Mouse (Mus musculus): Measurements from ENCODE around the gene Gm7030. TPM values are rescaled to one million over a fixed set of nuclear protein-coding genes. Genes with fewer than 3 reads are reported as not detected.
"Not testable (repeated sequence)": the region's sequence is repeated elsewhere in the genome, so short reads cannot be mapped to it uniquely, and the experiment has no call there.

Gene Gm7030
- polyA plus RNA-seq, 1 experiment from 2014 or later, result not detected

DNA sequence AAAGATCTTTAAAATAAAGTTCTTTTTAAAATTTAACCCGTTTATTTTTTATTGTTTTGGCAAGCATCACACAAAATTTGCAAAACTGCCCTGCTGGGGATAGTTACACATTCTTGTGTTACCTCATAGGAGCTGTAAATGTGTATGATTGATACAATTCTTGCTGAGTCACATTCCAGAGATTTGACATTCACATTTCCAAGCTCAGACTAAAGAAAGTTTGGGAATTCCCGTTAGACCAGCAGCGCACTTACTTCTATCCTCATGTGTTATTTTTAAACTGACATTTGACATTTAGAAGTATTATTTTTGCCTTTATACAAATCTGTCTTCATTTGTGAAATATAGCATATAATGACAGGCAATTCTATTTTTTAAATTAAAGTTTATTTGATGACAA is 5.1 kb downstream of the Gm7030 start:
- not testable (repeated sequence) for H3K4me1 ChIP-seq; H3K9me3 ChIP-seq; H3K27ac ChIP-seq (replicated peaks); H3K36me3 ChIP-seq; H3K4me3 ChIP-seq; H3K9ac ChIP-seq (replicated peaks); ATAC-seq (ENCODE audit: low FRiP score, low read depth); H3K4me2 ChIP-seq (replicated peaks)
- peaks cover 38% of the 10 kb centered on the region for H3K27me3 ChIP-seq
- WGBS, result 78% methylated on average over 3 of the region's 3 CpGs

DNA sequence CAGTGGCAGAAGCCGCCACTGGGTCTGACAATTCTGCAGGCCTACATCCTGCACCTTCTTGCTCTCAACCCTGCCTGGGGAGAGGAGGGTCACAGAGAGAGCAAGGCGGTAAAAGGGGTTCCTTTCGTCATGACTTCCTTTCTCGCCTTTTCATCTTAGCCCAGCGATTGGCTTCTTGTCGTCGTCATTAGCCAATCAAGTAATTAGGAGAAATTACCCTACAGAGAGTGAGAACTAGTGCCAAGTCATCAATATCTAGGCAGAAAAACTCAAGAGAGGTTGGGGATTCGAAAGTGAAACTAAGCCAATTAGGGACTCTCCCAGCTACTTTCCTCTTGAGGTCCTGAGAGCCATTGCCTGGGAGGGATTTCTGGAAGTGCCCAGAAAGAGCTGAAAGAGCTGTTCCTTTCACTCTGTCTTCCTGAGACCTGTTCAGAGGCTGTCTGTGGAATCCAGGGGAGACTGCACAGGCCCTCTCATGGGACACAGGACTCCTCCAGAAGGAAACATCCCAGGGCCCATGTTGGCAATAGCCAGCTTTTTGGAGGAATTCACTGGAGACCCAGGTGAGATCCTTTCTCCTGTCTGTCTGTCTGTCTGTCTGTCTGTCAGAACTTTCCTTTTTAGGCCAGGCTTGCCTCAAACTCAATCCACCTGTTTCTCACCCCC is 7.7 kb downstream of the Gm7030 start, which contains the start of gene Gm19684:
Gm19684 (plus strand) TSS at position 327 of the 669 bp plus-strand sequence.
- 10% methylated on average over 8 of the region's 8 CpGs for WGBS

DNA sequence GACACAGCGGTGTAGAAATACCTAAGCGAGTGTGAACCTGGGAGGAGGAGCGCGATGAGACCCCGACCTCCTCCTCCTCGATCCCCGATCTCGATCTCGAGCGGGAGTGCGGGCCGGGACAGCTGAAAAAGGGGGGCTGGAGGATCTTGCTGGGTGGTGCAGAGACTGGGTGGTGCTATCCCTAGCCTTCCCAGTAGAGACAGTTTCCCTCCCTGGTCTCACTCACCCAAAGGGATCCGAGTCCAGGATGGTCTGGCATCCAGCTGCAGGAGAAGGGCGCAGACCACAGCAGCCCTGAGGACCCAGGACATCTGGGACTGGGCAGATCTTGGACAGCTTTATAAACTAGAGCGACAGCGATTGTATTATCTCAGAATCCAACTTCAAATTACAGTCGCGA is 8.4 kb downstream of the Gm7030 start:
- H3K4me3 ChIP-seq; H3K4me2 ChIP-seq (replicated peaks); H3K36me3 ChIP-seq; H3K4me1 ChIP-seq; H3K9me3 ChIP-seq; ATAC-seq (ENCODE audit: low FRiP score, low read depth); H3K9ac ChIP-seq (replicated peaks); H3K27ac ChIP-seq (replicated peaks): not testable (repeated sequence)
- H3K27me3 ChIP-seq, result peaks cover 42% of the 10 kb centered on the region
- WGBS, result 23% methylated on average over 18 of the region's 18 CpGs

More for the DNA sequence above, 7.7 kb downstream of the Gm7030 start, which contains the start of gene Gm19684:
- not testable (repeated sequence) for H3K4me3 ChIP-seq; H3K27ac ChIP-seq (replicated peaks); H3K9ac ChIP-seq (replicated peaks); H3K4me1 ChIP-seq; H3K9me3 ChIP-seq; ATAC-seq (ENCODE audit: low FRiP score, low read depth); H3K4me2 ChIP-seq (replicated peaks); H3K36me3 ChIP-seq
- peaks cover 42% of the 10 kb centered on the region for H3K27me3 ChIP-seq

DNA sequence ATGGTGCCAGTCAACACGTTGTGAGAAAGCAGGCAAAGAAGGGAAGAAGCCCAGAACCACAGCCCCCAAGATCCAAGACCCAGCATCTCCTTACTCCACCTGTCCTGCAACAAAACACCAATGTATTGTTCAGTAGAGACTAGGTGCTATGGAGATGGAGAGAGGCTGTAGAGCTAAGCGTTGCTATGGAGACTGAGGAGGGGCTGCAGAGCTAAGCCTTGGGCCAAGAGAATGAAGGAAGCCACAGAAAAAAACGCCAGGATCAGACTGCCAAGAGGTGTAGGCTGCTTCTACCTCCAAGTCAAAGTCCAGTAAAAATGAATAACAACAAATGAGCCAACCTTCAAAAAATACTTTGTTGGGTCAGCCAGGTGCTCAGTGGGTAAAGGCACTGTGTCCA is 12.7 kb downstream of the Gm7030 start:
- not testable (repeated sequence) for H3K27ac ChIP-seq (replicated peaks); H3K36me3 ChIP-seq; H3K4me3 ChIP-seq; H3K9me3 ChIP-seq; ATAC-seq (ENCODE audit: low FRiP score, low read depth); H3K9ac ChIP-seq (replicated peaks); H3K4me1 ChIP-seq; H3K4me2 ChIP-seq (replicated peaks)
- 14% methylated on average over 3 of the region's 3 CpGs for WGBS
- H3K27me3 ChIP-seq, result peaks cover 44% of the 10 kb centered on the region

DNA sequence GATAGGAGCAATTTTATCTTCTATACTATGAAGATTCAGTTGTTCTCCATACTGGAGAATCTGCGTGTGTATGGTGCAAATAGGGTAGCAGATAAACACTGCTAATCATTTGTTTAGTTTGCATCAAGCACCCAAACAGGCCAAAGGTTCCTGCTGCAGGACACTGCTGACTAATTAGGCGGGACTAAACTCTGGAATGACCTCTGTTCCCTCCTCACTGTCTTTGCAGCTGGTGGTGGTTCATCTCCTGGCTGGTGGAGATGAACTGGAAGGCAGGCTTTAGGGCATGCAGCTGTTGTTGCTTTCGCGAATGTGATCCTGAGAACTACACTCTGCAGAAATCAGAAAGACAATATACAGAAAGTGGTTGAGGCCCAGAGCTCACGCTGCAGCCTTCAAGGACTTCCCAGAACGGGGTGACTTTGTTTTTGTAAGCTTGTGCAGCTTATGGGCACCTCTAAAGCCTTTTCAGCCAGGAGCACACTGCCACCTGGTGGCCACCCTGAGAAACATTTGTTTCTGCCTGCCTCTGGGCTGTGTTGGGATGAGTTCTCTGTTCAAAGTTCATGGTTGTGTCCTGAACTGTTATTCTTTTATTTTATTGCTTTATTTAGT is 15.1 kb downstream of the Gm7030 start:
- H3K27ac ChIP-seq (replicated peaks); H3K4me1 ChIP-seq; H3K9me3 ChIP-seq; H3K4me2 ChIP-seq (replicated peaks); H3K9ac ChIP-seq (replicated peaks); H3K36me3 ChIP-seq; ATAC-seq (ENCODE audit: low FRiP score, low read depth); H3K4me3 ChIP-seq: not testable (repeated sequence)
- peaks cover 41% of the 10 kb centered on the region for H3K27me3 ChIP-seq
- WGBS, result 17% methylated on average over 6 of the region's 6 CpGs

DNA sequence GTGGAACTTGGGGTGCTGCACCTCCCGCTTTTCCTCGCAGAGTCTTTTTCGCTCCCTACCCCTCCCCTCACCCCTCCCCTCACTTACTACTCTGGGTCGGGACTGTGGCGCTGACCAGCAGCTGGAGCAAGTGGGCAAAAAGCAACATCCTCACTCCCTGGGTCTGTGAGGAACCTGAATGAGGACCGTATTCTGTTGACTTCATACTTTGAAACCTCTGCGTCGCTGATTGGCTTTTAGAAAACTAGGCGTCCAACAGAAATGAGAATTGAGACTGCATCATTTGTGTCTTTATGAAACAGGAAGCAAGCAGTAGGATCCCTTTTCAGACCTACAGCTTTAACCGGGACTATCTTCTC is 17.7 kb downstream of the Gm7030 start:
- ATAC-seq (ENCODE audit: low FRiP score, low read depth); H3K4me1 ChIP-seq: not testable (repeated sequence)

DNA sequence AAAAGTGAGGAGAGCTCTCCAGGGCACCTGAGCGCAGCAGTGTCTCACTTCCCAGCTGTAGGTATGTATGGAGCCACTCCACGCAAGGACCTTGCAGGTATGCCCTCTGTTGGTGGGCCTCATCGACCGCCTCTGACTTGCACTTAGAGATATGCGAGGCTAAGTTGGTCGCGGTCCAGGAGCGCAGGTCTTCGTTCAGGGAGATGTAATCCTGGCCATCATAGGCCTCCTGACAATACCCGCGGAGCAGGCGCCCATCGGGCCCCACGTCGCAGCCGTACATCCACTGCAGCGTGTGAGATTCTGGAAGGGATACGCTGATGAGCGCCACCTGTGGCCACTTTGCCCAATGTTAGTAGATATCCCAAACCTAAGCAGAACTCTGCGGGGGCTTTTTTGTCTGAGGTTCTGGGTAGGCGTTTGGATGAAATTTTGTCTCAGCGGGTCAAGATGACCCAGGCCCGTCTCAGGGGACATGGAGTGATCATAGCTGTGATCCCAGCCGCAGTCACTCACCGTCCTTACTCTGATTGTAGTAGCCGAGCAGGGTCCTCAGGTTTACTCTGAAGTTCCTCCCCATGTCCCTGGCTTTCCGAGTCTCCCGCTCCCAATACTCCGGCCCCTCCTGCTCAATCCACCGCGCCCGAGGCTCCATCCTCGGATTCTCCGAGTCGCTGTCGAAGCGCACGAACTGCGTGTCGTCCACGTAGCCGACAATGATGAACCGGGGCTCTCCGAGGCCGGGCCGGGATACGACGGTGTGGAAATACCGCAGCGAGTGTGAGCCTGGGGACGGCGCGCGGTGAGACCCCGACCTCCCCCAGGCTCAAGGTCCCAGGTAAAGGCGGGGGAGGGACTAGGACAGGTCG is 18.4 kb downstream of the Gm7030 start:
- H3K4me3 ChIP-seq, result peak overlapping the region; percentile 45
- H3K9me3 ChIP-seq; H3K4me1 ChIP-seq; H3K27ac ChIP-seq (replicated peaks); H3K36me3 ChIP-seq: not testable (repeated sequence)
- WGBS, result 1% methylated on average over 57 of the region's 57 CpGs
- peaks cover 35% of the 10 kb centered on the region for H3K27me3 ChIP-seq
- peak overlapping the region; percentile 75 for H3K4me2 ChIP-seq (replicated peaks)
- H3K9ac ChIP-seq (replicated peaks), result peak overlapping the region; percentile 24; the same call in 1 of the 2 replicates
- peak; percentile 66 for ATAC-seq (ENCODE audit: low FRiP score, low read depth)

More for the DNA sequence above, 17.7 kb downstream of the Gm7030 start:
- peak overlapping the region; percentile 45 for H3K4me3 ChIP-seq
- H3K27me3 ChIP-seq, result peaks cover 35% of the 10 kb centered on the region
- not testable (repeated sequence) for H3K9me3 ChIP-seq; H3K27ac ChIP-seq (replicated peaks); H3K36me3 ChIP-seq
- WGBS, result 3% methylated on average over 10 of the region's 10 CpGs
- H3K9ac ChIP-seq (replicated peaks), result peak overlapping the region; percentile 24; the same call in 1 of the 2 replicates
- peak overlapping the region; percentile 75 for H3K4me2 ChIP-seq (replicated peaks)

DNA sequence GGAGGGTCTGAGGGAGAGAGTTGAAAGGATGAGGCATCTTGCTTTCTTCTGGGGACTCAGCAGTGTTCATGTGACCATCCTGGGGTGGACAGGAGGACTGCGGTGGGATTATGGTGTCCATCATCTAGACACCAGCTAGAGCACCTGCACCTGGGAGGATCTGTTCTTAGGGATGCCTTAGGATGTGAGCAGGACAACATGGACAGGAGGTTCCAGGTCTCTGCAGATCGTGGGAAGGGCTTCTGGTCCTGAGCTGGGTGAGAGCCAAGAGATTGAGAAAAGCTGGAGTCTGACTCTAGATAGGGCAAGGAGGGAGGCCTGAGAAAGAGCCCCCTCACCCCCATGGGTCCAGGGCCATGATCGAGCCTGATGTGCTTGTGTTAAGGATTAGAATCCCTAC is 19.1 kb downstream of the Gm7030 start:
- not testable (repeated sequence) for H3K4me3 ChIP-seq; H3K36me3 ChIP-seq; H3K9ac ChIP-seq (replicated peaks); H3K27ac ChIP-seq (replicated peaks); H3K9me3 ChIP-seq; H3K4me1 ChIP-seq; ATAC-seq (ENCODE audit: low FRiP score, low read depth)
- 70% methylated on average over 3 of the region's 3 CpGs for WGBS
- peaks cover 35% of the 10 kb centered on the region for H3K27me3 ChIP-seq
- H3K4me2 ChIP-seq (replicated peaks), result 0 out of 2 replicates have a peak overlapping the region, but pooled peaks have one; percentile 75

DNA sequence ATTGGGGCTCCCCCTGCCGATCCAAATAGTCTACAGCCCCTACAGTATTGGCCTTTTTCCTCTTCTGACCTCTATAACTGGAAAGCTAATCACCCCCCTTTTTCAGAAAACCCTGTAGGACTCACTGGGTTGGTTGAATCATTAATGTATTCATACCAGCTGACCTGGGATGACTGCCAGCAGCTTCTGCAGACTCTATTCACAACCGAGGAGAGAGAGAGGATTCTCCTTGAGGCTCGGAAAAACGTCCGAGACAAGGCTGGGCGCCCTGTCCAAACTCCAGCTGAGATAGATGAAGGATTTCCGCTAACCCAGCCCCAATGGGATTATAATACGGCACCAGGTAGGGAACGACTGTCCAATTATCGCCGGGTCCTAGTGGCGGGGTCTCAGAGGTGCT is 27.1 kb downstream of the Gm7030 start:
- not testable (repeated sequence) for ATAC-seq (ENCODE audit: low FRiP score, low read depth); H3K27ac ChIP-seq (replicated peaks); H3K36me3 ChIP-seq; H3K9me3 ChIP-seq; H3K9ac ChIP-seq (replicated peaks); H3K4me1 ChIP-seq; H3K27me3 ChIP-seq; H3K4me2 ChIP-seq (replicated peaks); H3K4me3 ChIP-seq
- WGBS, result 91% methylated on average over 12 of the region's 12 CpGs

DNA sequence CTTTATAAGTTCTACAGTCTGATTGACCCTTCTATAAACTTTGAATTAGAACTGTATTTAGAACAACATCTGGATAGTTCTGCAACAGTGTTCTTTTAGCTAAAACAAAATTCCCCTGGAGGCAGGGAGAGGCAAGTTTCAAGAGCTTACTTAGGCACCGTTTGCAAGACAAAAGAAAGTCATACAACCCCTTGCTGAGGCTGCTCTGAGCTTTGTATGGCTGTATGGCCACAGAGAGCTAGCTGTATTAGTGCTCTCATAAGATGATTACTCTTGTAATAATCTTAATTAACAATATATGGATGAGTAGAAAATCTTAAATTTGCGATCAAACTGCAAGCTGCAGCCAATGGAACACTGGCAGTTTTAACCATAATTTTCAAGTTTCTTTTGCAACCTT is 29.6 kb downstream of the Gm7030 start:
- not testable (repeated sequence) for H3K4me2 ChIP-seq (replicated peaks); H3K4me1 ChIP-seq; ATAC-seq (ENCODE audit: low FRiP score, low read depth); H3K4me3 ChIP-seq; H3K9me3 ChIP-seq; H3K27me3 ChIP-seq; H3K36me3 ChIP-seq; H3K27ac ChIP-seq (replicated peaks); H3K9ac ChIP-seq (replicated peaks)
- 44% methylated on average over 2 of the region's 2 CpGs for WGBS

DNA sequence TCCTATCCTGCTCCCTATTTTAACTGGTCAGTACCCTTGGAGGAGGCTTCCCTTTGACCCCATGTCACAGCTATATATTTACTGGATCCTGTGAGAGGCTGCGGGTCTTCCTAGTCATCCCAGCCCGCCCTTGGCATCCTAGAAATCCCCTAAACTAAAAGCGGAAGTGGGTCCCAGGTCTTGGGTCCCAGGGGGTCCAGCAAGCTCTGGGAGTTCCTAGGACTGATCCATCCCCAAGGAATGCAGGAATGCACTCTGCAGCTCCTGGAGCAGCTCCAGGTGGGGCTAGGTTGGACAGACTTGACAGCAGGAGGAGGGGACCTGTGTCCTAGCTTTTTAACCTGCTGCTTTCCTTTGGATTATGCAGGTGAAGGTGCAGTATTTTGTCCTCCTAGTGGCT is 35.3 kb downstream of the Gm7030 start:
- 13% methylated on average over 3 of the region's 3 CpGs for WGBS
- no peak for ATAC-seq (ENCODE audit: low FRiP score, low read depth)
- no peaks in the 10 kb centered on the region for H3K9me3 ChIP-seq

DNA sequence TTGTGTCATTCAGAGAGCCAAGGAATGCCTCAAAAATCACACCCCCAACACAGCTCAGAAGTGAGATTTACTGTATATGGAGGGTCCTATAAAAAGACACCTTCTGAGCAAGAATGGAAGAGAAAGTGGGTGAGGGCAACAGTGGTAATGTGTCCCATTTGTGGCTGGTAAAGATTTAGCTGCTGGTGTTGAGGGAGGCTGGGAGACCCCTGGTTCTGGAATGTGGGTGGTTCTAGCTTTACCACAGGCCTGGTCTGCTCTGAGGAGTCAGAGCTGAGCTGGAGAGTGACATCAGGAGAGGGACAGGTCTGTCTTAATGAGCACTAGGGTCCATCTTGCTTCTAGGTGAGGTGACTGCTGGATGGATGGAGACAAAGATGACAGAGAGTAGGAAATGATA is 36.7 kb downstream of the Gm7030 start:
- ATAC-seq (ENCODE audit: low FRiP score, low read depth); H3K9me3 ChIP-seq; H3K4me2 ChIP-seq (replicated peaks); H3K27me3 ChIP-seq; H3K4me1 ChIP-seq; H3K9ac ChIP-seq (replicated peaks); H3K36me3 ChIP-seq; H3K27ac ChIP-seq (replicated peaks); H3K4me3 ChIP-seq: not testable (repeated sequence)

More for the DNA sequence above, 35.3 kb downstream of the Gm7030 start:
- H3K4me1 ChIP-seq, result no peaks in the 10 kb centered on the region
- H3K4me3 ChIP-seq, result no peak overlapping the region
- no peak overlapping the region for H3K27ac ChIP-seq (replicated peaks)
- H3K4me2 ChIP-seq (replicated peaks), result no peak overlapping the region
- H3K27me3 ChIP-seq, result no peaks in the 10 kb centered on the region
- H3K36me3 ChIP-seq, result no peaks in the 10 kb centered on the region
- H3K9ac ChIP-seq (replicated peaks), result no peak overlapping the region
